Mouse (Mus musculus): ENCODE results near the gene Efna4. TPM values are rescaled to one million over a fixed set of nuclear protein-coding genes. Genes with fewer than 3 reads are reported as not detected.

Efna4 gene
- 0.39 and 0.50 TPM in 2 replicates for polyA plus RNA-seq (2012; ENCODE audit: low replicate concordance)

DNA sequence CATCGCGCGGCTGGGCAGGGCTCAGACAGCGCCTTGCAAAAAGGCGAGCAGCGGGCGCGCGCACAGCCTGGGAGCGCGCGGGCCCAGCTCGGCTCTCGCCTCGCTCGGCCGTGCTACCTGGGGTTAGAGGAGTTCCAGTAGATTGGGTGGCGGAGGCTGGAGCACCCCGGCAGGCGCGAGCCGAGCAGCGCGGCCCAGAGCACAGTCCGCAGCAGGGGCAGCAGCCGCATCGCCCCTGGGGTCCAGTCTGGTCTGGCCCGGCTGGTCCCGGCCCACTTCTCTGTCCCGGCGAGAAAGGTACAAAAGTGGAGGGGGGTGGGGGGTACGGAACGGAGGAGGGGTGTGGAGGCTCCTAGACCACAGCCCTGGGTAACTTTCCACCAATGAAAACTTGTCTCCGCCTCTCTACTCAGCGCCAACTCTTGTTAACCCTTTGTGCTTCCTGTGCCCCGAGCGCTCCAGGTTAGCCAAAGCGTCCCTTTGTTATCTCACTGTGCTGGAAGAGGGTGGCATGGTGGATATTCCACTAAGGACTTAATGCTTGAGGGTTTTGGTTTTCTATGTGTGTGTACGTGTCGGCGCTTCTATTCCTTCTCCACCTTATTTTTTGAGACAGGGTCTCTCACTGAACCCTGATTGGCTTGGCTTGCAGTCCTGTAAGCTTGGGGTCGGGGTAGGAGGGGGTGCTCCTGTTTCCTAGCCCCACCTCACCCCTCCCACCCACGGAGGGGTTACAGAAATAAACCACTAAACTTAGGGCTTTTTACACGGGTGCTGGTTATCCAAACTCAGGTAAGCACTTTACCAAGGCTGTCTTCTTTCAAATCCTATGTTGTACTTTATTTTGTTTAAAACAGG, at the start of gene Efna4:
Gene Efna4 (minus strand): TSS at position 308 of the 858 bp plus-strand sequence.

DNA sequence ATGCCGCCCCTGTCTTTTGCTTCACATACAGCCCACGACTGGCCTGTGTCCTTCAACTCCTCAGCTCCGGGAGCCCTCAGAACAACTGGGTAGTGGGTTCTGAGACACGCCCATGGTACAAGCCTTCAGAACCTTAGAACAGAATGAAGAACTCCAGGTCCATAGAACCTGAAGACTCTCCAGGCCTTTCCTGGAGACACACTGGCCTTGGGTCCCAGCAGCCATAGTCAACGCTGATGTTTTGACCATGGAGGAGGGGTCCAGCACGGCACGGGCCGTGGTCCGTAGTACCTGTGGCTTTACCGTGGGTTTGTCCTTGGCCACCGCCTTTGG, 27.3 kb upstream of the Efna4 start, which contains the start of gene Dcst1:
Gene Dcst1 (minus strand): TSS at position 101 of the 333 bp plus-strand sequence.

DNA sequence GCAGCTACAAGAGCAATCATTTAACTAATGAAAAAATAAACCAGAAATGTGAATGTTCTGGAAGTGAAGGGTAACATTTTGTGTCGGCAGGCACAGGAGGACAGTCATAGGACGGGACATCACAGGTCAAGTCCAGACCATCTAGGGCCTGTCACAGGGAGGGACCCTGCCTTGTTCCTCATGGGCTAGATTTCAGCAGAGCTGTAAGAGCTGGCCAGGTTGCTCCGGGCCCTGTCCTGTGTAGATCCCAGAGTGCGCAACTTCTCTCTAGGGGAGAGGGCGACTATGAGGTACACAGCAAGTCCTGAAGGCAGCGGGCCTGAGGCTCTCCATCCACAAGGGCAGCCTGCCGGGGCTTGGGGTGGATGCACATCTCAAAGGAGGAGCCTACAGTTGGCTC, 23.8 kb upstream of the Efna4 start, which contains the start of gene Dcst2:
Gene Dcst2 (plus strand): TSS at position 301 of the 400 bp plus-strand sequence.

DNA sequence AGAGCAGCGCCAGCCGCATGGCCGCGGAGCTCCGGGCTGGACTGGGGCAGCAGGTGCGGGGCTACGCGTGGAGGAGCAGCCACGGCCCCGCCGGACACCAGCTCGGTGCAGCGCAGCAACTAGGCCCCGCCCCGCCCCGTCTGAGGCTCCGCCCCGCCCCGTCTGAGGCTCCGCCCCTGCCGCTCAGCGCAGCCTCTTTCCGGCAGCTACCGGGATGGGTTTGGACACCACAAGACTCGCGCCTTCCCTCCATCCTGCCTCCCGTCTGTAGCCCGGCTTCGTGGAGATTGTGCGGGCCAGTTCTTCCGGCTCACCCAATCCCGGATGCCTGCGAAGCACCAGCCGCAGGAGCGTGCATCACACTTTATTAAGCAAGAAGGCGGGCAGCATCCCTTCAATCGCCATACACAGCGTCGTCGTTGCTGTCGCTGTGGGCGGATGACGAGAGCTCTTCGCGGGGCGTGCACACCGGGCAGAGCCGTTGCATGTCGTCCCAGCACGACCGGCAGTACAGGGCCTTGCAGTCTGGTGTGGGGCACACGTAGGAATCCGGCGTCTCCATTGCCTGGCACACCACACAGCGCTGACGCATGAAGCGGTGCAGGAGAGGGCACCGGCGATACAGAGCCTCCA, 12.2 kb upstream of the Efna4 start, which contains the start of gene Adam15:
Gene Adam15 (minus strand): TSS at position 128 of the 633 bp plus-strand sequence.

DNA sequence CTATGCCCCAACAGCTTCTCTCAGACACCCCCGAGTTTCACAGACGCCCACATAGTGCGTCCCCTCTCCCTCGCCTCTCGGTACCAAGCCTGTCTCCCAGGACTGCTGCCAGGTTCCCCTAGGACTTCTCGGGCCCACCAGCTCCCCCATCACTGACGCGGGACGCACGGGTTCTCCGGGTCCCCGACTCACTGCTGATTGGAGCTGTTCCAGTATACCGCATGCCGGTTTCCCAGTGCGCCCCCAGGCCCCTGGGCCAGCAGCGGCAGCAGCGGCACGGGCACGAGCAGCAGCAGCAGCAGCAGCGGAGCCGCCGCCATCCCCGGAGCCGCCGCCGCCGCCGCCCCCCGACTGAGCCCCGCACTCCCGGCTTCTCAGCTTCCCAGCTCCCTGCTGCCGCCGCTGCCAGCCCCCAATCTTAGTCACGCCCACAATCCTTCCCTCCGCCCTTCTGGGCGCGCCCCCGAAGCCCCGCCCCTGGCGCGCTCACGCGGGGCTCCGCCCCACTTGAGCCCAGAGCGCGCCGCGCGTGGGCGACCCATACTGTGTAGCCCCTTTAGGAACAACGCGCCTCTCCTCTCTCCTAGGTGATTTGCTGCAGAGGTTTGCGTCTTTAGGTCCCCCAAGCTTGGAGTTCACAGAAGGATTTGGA, 15.2 kb downstream of the Efna4 start, which contains the start of gene Efna3:
Gene Efna3 (minus strand): TSS at position 452 of the 652 bp plus-strand sequence.

Other genes starting within 250 kb of the Efna4 start
- 12.2 and 18.4 TPM in 2 replicates for gene Rusc1, start 244.7 kb downstream of the Efna4 start, polyA plus RNA-seq (2012; ENCODE audit: low replicate concordance)
- gene Gm43738, start 236.9 kb downstream of the Efna4 start, polyA plus RNA-seq (2012; ENCODE audit: low replicate concordance), result 1.5 and 5.4 TPM in 2 replicates
- 2.5 and 4.7 TPM in 2 replicates for gene Fdps, start 236.1 kb downstream of the Efna4 start, polyA plus RNA-seq (2012; ENCODE audit: low replicate concordance)
- gene Pklr, start 201.9 kb downstream of the Efna4 start, polyA plus RNA-seq (2012; ENCODE audit: low replicate concordance), result 289 and 608 TPM in 2 replicates
- 0.42 and 0.53 TPM in 2 replicates for gene Hcn3, start 177.8 kb downstream of the Efna4 start, polyA plus RNA-seq (2012; ENCODE audit: low replicate concordance)
- 23.7 and 40.4 TPM in 2 replicates for gene Clk2, start 173.2 kb downstream of the Efna4 start, polyA plus RNA-seq (2012; ENCODE audit: low replicate concordance)
- gene Scamp3, start 160.6 kb downstream of the Efna4 start, polyA plus RNA-seq (2012; ENCODE audit: low replicate concordance), result 198 and 209 TPM in 2 replicates
- 55.0 and 89.5 TPM in 2 replicates for gene Fam189b, start 154.9 kb downstream of the Efna4 start, polyA plus RNA-seq (2012; ENCODE audit: low replicate concordance)
- gene Gba, start 135.1 kb downstream of the Efna4 start, polyA plus RNA-seq (2012; ENCODE audit: low replicate concordance), result 5.4 and 6.8 TPM in 2 replicates
- gene Thbs3, start 122.8 kb downstream of the Efna4 start, polyA plus RNA-seq (2012; ENCODE audit: low replicate concordance), result 0.07 and 0.12 TPM in 2 replicates
- gene Mtx1, start 110.9 kb downstream of the Efna4 start, polyA plus RNA-seq (2012; ENCODE audit: low replicate concordance), result 448 and 636 TPM in 2 replicates
- gene Muc1, start 109.0 kb downstream of the Efna4 start, polyA plus RNA-seq (2012; ENCODE audit: low replicate concordance), result 0.77 TPM in 1 of 2 replicates, not detected in the other
- gene Krtcap2, start 92.1 kb downstream of the Efna4 start, polyA plus RNA-seq (2012; ENCODE audit: low replicate concordance), result 48.3 and 213 TPM in 2 replicates
- 2.6 and 5.4 TPM in 2 replicates for gene Trim46, start 91.7 kb downstream of the Efna4 start, polyA plus RNA-seq (2012; ENCODE audit: low replicate concordance)
- gene Dpm3, start 78.7 kb downstream of the Efna4 start, polyA plus RNA-seq (2012; ENCODE audit: low replicate concordance), result 175 and 302 TPM in 2 replicates
- gene Slc50a1, start 67.5 kb downstream of the Efna4 start, polyA plus RNA-seq (2012; ENCODE audit: low replicate concordance), result 10.0 and 13.3 TPM in 2 replicates
- gene Efna1, start 56.9 kb downstream of the Efna4 start, polyA plus RNA-seq (2012; ENCODE audit: low replicate concordance), result 0.14 and 1.4 TPM in 2 replicates
- not detected in 2 replicates for gene Efna3, start 15.1 kb downstream of the Efna4 start, polyA plus RNA-seq (2012; ENCODE audit: low replicate concordance)
- 28.1 and 30.7 TPM in 2 replicates for gene Adam15, start 12.0 kb upstream of the Efna4 start, polyA plus RNA-seq (2012; ENCODE audit: low replicate concordance)
- gene Dcst2, start 23.9 kb upstream of the Efna4 start, polyA plus RNA-seq (2012; ENCODE audit: low replicate concordance), result not detected in 2 replicates
- not detected in 2 replicates for gene Dcst1, start 27.2 kb upstream of the Efna4 start, polyA plus RNA-seq (2012; ENCODE audit: low replicate concordance)
- gene Zbtb7b, start 56.7 kb upstream of the Efna4 start, polyA plus RNA-seq (2012; ENCODE audit: low replicate concordance), result 48.8 and 81.5 TPM in 2 replicates
- gene Lenep, start 64.8 kb upstream of the Efna4 start, polyA plus RNA-seq (2012; ENCODE audit: low replicate concordance), result not detected in 2 replicates
- 6.2 and 29.0 TPM in 2 replicates for gene Flad1, start 73.8 kb upstream of the Efna4 start, polyA plus RNA-seq (2012; ENCODE audit: low replicate concordance)
- 26.6 and 26.7 TPM in 2 replicates for gene Cks1b, start 80.4 kb upstream of the Efna4 start, polyA plus RNA-seq (2012; ENCODE audit: low replicate concordance)
- gene Shc1, start 80.4 kb upstream of the Efna4 start, polyA plus RNA-seq (2012; ENCODE audit: low replicate concordance), result 159 TPM in 2 replicates
- 423 and 488 TPM in 2 replicates for gene Pygo2, start 92.2 kb upstream of the Efna4 start, polyA plus RNA-seq (2012; ENCODE audit: low replicate concordance)
- gene Pbxip1, start 98.7 kb upstream of the Efna4 start, polyA plus RNA-seq (2012; ENCODE audit: low replicate concordance), result 12.7 and 17.4 TPM in 2 replicates
- gene Pmvk, start 116.5 kb upstream of the Efna4 start, polyA plus RNA-seq (2012; ENCODE audit: low replicate concordance), result 1.3 and 13.0 TPM in 2 replicates
- gene Kcnn3, start 182.1 kb upstream of the Efna4 start, polyA plus RNA-seq (2012; ENCODE audit: low replicate concordance), result 0.07 TPM in 1 of 2 replicates, not detected in the other